Mouse (Mus musculus) stomach, embryonic 14.5 days (tissue): ENCODE results near the gene Zc3h18. TPM values are rescaled to one million over a fixed set of nuclear protein-coding genes. Genes with fewer than 3 reads are reported as not detected.

Source experiments
- ATAC-seq: fragments of 200-750 bp; cut with Nextera tagmentation; 2 replicates; pipeline ENCODE4 v1.8.0; 2017; ENCODE audit warnings: low read depth, moderate TSS enrichment; ENCODE audit not compliant: insufficient number of reproducible peaks, insufficient read depth, low FRiP score
- H3K27ac ChIP-seq: fragments of 300-500 bp; sonication (generic); 2 replicates; pipeline ENCODE4 v1.5.1; 2014; ENCODE audit warnings: mild to moderate bottlenecking, low read length, moderate library complexity, mixed read lengths
- H3K27me3 ChIP-seq: fragments of 300-500 bp; sonication (generic); 2 replicates; pipeline ENCODE4 v1.6.1; 2014; ENCODE audit warnings: low read length, control low read depth, mixed read lengths; ENCODE audit not compliant: control insufficient read depth, insufficient read depth
- H3K36me3 ChIP-seq: fragments of 300-500 bp; sonication (generic); 2 replicates; pipeline ENCODE4 v1.6.1; 2014; ENCODE audit warnings: mild to moderate bottlenecking, control low read depth, low read length, moderate library complexity, mixed read lengths; ENCODE audit not compliant: control insufficient read depth, insufficient read depth
- H3K4me1 ChIP-seq: fragments of 300-500 bp; sonication (generic); 2 replicates; pipeline ENCODE4 v1.6.1; 2014; ENCODE audit warnings: low read length, control low read depth, mixed read lengths; ENCODE audit not compliant: control insufficient read depth, insufficient read depth
- H3K4me2 ChIP-seq: fragments of 300-500 bp; sonication (generic); replicated peaks from 2 replicates; pipeline ENCODE4 v1.6.1; 2014; ENCODE audit warnings: low read depth, low read length, control low read depth
- H3K4me3 ChIP-seq: fragments of 300-500 bp; sonication (generic); 2 replicates; pipeline ENCODE4 v1.5.1; 2014; ENCODE audit warnings: low read depth, low read length, control low read depth
- H3K9ac ChIP-seq: fragments of 300-500 bp; sonication (generic); replicated peaks from 2 replicates; pipeline ENCODE4 v1.6.1; 2014; ENCODE audit warnings: low read depth, mild to moderate bottlenecking, control low read depth, low read length, moderate library complexity, mixed read lengths
- H3K9me3 ChIP-seq: fragments of 300-500 bp; sonication (generic); 2 replicates; pipeline ENCODE4 v1.6.1; 2016; ENCODE audit warnings: low read depth, low read length, control low read depth; ENCODE audit not compliant: control insufficient read depth
- WGBS: fragments of 180-500 bp; shearing (Covaris S2); extraction: QIAGEN DNeasy Blood & Tissue Kit; methylation state at CpG from one replicate; pipeline ENCODE4 v1.1.7; 2014; 5-methylcytosine and 5-hydroxymethylcytosine counted together
- polyA plus RNA-seq: library from polyadenylated mRNA; unstranded; fragments of >200 nt; fragmentation: Nextera tagmentation; extraction: Ambion mirVana; gene quantifications from 2 replicates; pipeline ENCODE4 v1.2.1, GENCODE M21; 2014

The Zc3h18 gene
- 30.5 and 34.8 TPM in 2 replicates for polyA plus RNA-seq

GRCm38 (mm10) chr8:122376365-122377231 is at the start of gene Zc3h18:
TSS of gene Zc3h18 (plus strand) at chr8:122376609.
- Histone ChIP-seq H3K27me3 (no peaks in the 10 kb centered on the region), H3K4me1 (peaks cover 17% of the 10 kb centered on the region), H3K4me2 (peak within 1 kb of the TSS; percentile 80), H3K9ac (peak within 1 kb of the TSS; percentile 92), H3K9me3 (no peaks in the 10 kb centered on the region), H3K27ac (peak within 1 kb of the TSS; percentile 96), H3K36me3 (peaks cover 13% of the 10 kb centered on the region), H3K4me3 (peak within 1 kb of the TSS; percentile 77)
- WGBS: under 1% methylated on average over 88 of the region's 107 CpGs
- peak; percentile 92 for ATAC-seq

DNA sequence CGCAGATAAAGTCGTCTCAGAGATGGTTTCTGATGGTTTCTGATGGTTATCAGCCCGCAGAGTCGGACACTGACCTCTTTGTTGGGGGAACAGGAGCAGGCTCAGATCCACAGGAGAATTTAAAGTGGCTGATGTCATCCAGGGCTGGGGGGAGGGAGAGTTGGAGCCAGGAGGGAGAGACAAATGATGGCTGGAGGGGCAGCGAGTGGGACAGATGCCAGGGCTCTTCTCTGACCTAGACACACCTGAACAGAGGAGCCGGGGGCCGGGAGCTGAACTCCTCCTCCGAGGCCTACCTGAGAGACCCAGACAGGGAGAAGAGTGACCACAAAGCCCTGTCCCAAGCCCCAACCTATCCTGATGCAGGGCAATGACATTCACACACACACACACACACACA is 47.3 kb upstream of the Zc3h18 start:
- ATAC-seq: no peak
- no peak overlapping the region for H3K4me3 ChIP-seq
- no peaks in the 10 kb centered on the region for H3K9me3 ChIP-seq
- H3K27ac ChIP-seq: no peak overlapping the region
- no peak overlapping the region for H3K9ac ChIP-seq
- peaks cover 2% of the 10 kb centered on the region; the same call in 1 of the 2 replicates for H3K36me3 ChIP-seq
- no peaks in the 10 kb centered on the region for H3K27me3 ChIP-seq
- WGBS: 52% methylated on average over 8 of the region's 8 CpGs
- no peak overlapping the region for H3K4me2 ChIP-seq
- H3K4me1 ChIP-seq: peaks cover 42% of the 10 kb centered on the region

DNA sequence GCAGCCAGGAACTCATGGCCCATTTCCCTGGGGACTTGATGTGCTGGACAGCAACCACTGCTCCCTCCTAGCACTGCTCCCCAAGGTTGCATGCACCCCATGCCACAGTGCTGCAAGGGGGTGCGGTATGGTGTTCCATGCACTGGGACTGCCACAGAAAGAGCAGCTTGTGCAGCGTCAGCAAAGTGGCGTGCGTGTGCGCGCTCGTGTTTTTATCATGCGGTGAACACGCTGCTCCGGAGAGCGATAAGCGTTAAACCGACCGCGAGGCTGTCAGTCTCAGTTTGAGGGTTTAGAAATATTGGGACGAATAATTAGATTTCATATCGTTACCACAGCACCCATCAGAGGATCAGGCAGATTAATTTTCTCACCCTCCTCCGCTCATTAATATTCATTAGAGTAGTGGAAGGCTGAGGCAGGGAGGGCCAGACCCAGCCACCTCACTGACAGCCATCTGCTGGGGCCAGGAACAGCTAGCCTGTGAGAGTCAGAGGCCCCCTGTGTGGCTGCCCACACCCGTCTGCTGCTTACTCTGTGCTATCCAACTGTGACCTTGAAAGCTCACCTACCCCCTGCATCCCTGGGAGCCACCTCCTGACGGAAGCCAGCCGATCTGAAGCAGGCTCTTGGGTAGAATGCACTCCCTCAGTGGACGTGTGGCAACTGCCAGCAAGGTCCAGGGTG is 46.7 kb upstream of the Zc3h18 start:
- WGBS: 79% methylated on average over 22 of the region's 22 CpGs
- H3K9ac ChIP-seq: no peak overlapping the region
- peaks cover 3% of the 10 kb centered on the region; the same call in 1 of the 2 replicates for H3K36me3 ChIP-seq
- peak overlapping the region; percentile 56; the same call in 1 of the 2 replicates for H3K27ac ChIP-seq
- H3K4me2 ChIP-seq: no peak overlapping the region
- no peaks in the 10 kb centered on the region for H3K9me3 ChIP-seq
- no peak overlapping the region for H3K4me3 ChIP-seq
- no peaks in the 10 kb centered on the region for H3K27me3 ChIP-seq
- no peak for ATAC-seq
- peaks cover 37% of the 10 kb centered on the region for H3K4me1 ChIP-seq

- Histone ChIP-seq H3K36me3 (peaks cover 10% of the 10 kb centered on the region; the same call in 1 of the 2 replicates), H3K9ac (no peak overlapping the region), H3K4me1 (peaks cover 28% of the 10 kb centered on the region), H3K4me2 (no peak overlapping the region), H3K27me3 (peaks cover 4% of the 10 kb centered on the region; the same call in 1 of the 2 replicates), H3K27ac (peak overlapping the region; percentile 56; the same call in 1 of the 2 replicates), H3K9me3 (no peaks in the 10 kb centered on the region), H3K4me3 (no peak overlapping the region)
- 0 out of 2 replicates have a peak, but pooled peaks have one; percentile 16 for ATAC-seq
- 67% methylated on average over 12 of the region's 12 CpGs for WGBS
Observed at GRCm38 (mm10) chr8:122330446-122331133, 45.8 kb upstream of the Zc3h18 start.

DNA sequence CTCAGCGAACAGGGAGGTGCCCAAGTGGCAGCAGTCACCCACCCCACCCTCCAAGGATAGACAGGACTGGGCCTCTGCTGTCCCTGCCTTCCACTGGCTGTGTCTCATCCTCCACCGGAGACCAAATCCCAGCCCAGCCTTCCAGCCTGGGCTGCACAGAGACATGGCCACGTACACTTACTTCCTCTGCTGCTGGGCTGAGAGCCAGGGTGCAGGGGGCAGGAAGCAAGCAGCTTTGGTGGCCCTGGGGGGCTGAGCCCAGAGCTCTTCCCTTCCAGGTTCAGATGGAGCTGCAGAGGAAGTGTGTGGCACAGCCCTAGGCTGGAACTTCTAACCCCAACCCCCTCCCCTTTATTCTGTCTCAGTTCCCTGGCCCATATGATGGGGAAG is 45.3 kb upstream of the Zc3h18 start:
- no peak overlapping the region for H3K4me2 ChIP-seq
- H3K9me3 ChIP-seq: no peaks in the 10 kb centered on the region
- peaks cover 7% of the 10 kb centered on the region; the same call in 1 of the 2 replicates for H3K27me3 ChIP-seq
- no peak for ATAC-seq
- H3K9ac ChIP-seq: no peak overlapping the region
- H3K4me3 ChIP-seq: no peak overlapping the region
- WGBS: 58% methylated on average over 3 of the region's 3 CpGs
- peaks cover 10% of the 10 kb centered on the region; the same call in 1 of the 2 replicates for H3K36me3 ChIP-seq
- peak overlapping the region; percentile 56; the same call in 1 of the 2 replicates for H3K27ac ChIP-seq
- H3K4me1 ChIP-seq: peaks cover 26% of the 10 kb centered on the region

DNA sequence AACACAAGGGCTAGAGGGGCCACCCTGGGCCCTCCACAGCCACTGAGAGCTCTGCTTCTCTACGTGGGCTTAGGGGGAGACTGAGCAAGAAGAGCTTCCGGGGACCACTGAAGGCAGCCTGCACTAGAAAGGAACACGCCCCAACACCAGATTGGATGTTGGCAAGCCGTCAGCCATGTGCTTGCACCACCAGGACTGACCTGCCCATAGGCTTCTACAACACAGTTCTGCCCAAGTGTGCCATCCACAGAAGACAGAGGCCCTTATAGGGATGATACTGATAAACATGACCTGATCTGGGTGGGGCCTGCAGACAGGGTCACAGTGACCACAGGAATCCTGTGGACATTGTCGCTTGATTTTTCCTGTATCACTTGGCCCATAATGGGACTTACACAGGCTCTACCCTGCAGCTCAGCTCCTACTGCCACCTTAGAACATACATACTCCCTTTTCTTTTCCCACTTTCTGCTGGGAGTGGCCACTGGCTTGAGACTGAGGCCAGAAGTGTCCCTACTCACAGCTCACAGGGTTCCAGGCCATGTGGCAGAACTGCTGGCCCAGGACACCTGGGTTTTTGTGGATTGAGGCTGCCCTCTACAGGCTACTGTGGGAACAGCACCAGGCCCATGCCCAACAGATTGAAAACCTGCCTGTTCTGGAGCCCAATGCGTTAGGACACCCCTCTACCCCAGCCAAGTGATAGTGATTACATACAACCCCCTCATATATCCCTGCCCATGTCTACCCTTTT is 43.5 kb upstream of the Zc3h18 start:
- ATAC-seq: no peak
- H3K9ac ChIP-seq: no peak overlapping the region

DNA sequence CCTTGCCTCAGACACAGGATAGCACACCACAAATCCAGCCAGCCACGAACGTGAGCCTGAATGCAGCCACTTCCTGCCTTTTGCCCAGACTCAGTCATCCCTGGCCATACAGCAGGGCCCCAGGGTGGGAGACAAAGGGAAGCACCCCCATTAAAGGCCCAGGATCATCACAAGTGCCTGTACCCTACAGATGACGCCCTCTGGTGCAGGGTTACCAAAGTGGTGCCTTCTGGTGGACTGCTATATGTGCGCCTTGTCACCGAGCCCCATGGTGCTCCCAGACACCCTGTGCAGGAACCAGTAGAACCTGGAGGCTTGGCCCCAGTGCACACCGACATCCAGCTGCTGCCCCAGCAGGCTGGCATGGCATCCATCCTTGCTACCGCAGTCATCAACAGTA is 42.9 kb upstream of the Zc3h18 start:
- H3K36me3 ChIP-seq: peaks cover 16% of the 10 kb centered on the region; the same call in 1 of the 2 replicates
- ATAC-seq: no peak
- WGBS: 90% methylated on average over 7 of the region's 7 CpGs
- H3K4me3 ChIP-seq: no peak overlapping the region
- H3K9ac ChIP-seq: no peak overlapping the region
- H3K27ac ChIP-seq: no peak overlapping the region
- H3K4me1 ChIP-seq: peaks cover 27% of the 10 kb centered on the region
- H3K9me3 ChIP-seq: no peaks in the 10 kb centered on the region
- H3K27me3 ChIP-seq: peaks cover 20% of the 10 kb centered on the region
- H3K4me2 ChIP-seq: no peak overlapping the region

More for the DNA sequence above, 43.5 kb upstream of the Zc3h18 start:
- 70% methylated on average over 6 of the region's 6 CpGs for WGBS
- H3K4me1 ChIP-seq: peaks cover 27% of the 10 kb centered on the region
- H3K27me3 ChIP-seq: peaks cover 20% of the 10 kb centered on the region
- peaks cover 16% of the 10 kb centered on the region; the same call in 1 of the 2 replicates for H3K36me3 ChIP-seq
- no peak overlapping the region for H3K4me3 ChIP-seq
- H3K27ac ChIP-seq: no peak overlapping the region
- H3K9me3 ChIP-seq: no peaks in the 10 kb centered on the region
- H3K4me2 ChIP-seq: no peak overlapping the region
